Mouse (Mus musculus): ENCODE measurements at regions not wholly inside any gene's neighbourhood (a gene's known extent, or its start where the extent isn't known, plus 50 kb on each side); places are given as distances from the start of the nearest gene placed in this dataset.

GRCm38 (mm10) chr8:67632290-67632689 is 108.6 kb downstream of the Nat3 start:
- no peak for TF ChIP-seq TBP (conservative IDR thresholded peaks at IDR 0.05; ENCODE audit: low read depth, low read length)
- no peak for TF ChIP-seq ETS1 (conservative IDR thresholded peaks at IDR 0.05; ENCODE audit: low read depth, low read length)
- TF ChIP-seq ZC3H11A (IDR thresholded peaks at IDR 0.05; ENCODE audit: low read depth, low read length), result no peak
- no peak for TF ChIP-seq MAX (IDR thresholded peaks at IDR 0.05; ENCODE audit: low read length)

Data from CH12.LX (cell line).